Mouse (Mus musculus) neutrophil, adult 5-6 weeks (primary cell): ENCODE results near the gene Slc17a1. TPM values are rescaled to one million over a fixed set of nuclear protein-coding genes. Genes with fewer than 3 reads are reported as not detected.

Experiments used
- ATAC-seq: fragments of 151-379, 151-347 bp; 2 replicates; pipeline ENCODE4 v1.8.0; 2017; ENCODE audit warnings: mild to moderate bottlenecking, moderate TSS enrichment; ENCODE audit not compliant: insufficient number of reproducible peaks, poor library complexity, low FRiP score, severe bottlenecking; ENCODE audit errors: extremely low read depth
- total RNA-seq: library from RNA; stranded (forward); fragments of 200-1000 nt; gene quantifications from 2 replicates; pipeline ENCODE4 v1.2.3, GENCODE M21; 2017

Gene Slc17a1
- not detected in 2 replicates for total RNA-seq

GRCm38 (mm10) chr13:23867405-23867804 is at the start of gene Slc17a1:
Gene Slc17a1, plus strand, starts transcription at chr13:23867750.
- ATAC-seq = no peak

GRCm38 (mm10) chr13:23820179-23820940 is 47.2 kb upstream of the Slc17a1 start:
- no peak for ATAC-seq

GRCm38 (mm10) chr13:23822213-23822612 is 45.3 kb upstream of the Slc17a1 start:
- no peak for ATAC-seq

- ATAC-seq = no peak
Observed at GRCm38 (mm10) chr13:23826606-23827005, 40.9 kb upstream of the Slc17a1 start.

- 0 out of 2 replicates have a peak, but pooled peaks have one; percentile 41 for ATAC-seq
Observed at GRCm38 (mm10) chr13:23833053-23833452, 34.5 kb upstream of the Slc17a1 start.

- no peak for ATAC-seq
Observed at GRCm38 (mm10) chr13:23834836-23835235, 32.7 kb upstream of the Slc17a1 start.

GRCm38 (mm10) chr13:23836630-23837029 is 30.9 kb upstream of the Slc17a1 start:
- no peak for ATAC-seq

- no peak for ATAC-seq
Observed at GRCm38 (mm10) chr13:23839308-23839707, 28.2 kb upstream of the Slc17a1 start, which contains the start of gene Slc17a3. Gene Slc17a3, plus strand, starts transcription at chr13:23839434.

GRCm38 (mm10) chr13:23845851-23846250 is 21.7 kb upstream of the Slc17a1 start:
- ATAC-seq = no peak

- no peak for ATAC-seq
Observed at GRCm38 (mm10) chr13:23849299-23849698, 18.3 kb upstream of the Slc17a1 start.

- ATAC-seq = no peak
Observed at GRCm38 (mm10) chr13:23856401-23856800, 11.1 kb upstream of the Slc17a1 start.

GRCm38 (mm10) chr13:23861815-23862214 is 5.7 kb upstream of the Slc17a1 start:
- no peak for ATAC-seq

- no peak for ATAC-seq
Observed at GRCm38 (mm10) chr13:23864711-23865110, 2.8 kb upstream of the Slc17a1 start.

GRCm38 (mm10) chr13:23866086-23866710 is 1.4 kb upstream of the Slc17a1 start:
- no peak for ATAC-seq

- no peak for ATAC-seq
Observed at GRCm38 (mm10) chr13:23867000-23867399, 550 bp upstream of the Slc17a1 start.

GRCm38 (mm10) chr13:23868790-23869533 is 1.4 kb downstream of the Slc17a1 start:
- no peak for ATAC-seq

GRCm38 (mm10) chr13:23869996-23870395 is 2.4 kb downstream of the Slc17a1 start:
- ATAC-seq = no peak

- no peak for ATAC-seq
Observed at GRCm38 (mm10) chr13:23873141-23873540, 5.6 kb downstream of the Slc17a1 start.

- ATAC-seq = no peak
Observed at GRCm38 (mm10) chr13:23879106-23879505, 11.6 kb downstream of the Slc17a1 start.

- peak; percentile 77; the same call in 1 of the 2 replicates for ATAC-seq
Observed at GRCm38 (mm10) chr13:23879636-23880035, 12.1 kb downstream of the Slc17a1 start.
